Mouse (Mus musculus): ENCODE results near the gene Olfr1123.
"Not testable (repeated sequence)": the region's sequence is repeated elsewhere in the genome, so short reads cannot be mapped to it uniquely, and the experiment has no call there.

The Olfr1123 gene

GRCm38 (mm10) chr2:87416335-87416734 is at the start of gene Olfr1123:
Olfr1123 (plus strand) TSS chr2:87416635.
- in situ Hi-C loops (cut with MboI; ENCODE audit: low sequenced_read_pairs), result no loop called here

GRCm38 (mm10) chr2:87369595-87369994 is 46.8 kb upstream of the Olfr1123 start, which contains the start of gene Olfr1121:
Olfr1121 (plus strand) TSS chr2:87369895.
- in situ Hi-C loops (cut with MboI; ENCODE audit: low sequenced_read_pairs), result no loop called here

GRCm38 (mm10) chr2:87371726-87372125 is 44.7 kb upstream of the Olfr1123 start:
- in situ Hi-C loops (cut with MboI; ENCODE audit: low sequenced_read_pairs), result no loop called here

- in situ Hi-C loops (cut with MboI; ENCODE audit: low sequenced_read_pairs), result no loop called here
Observed at GRCm38 (mm10) chr2:87383935-87384334, 32.5 kb upstream of the Olfr1123 start.

- in situ Hi-C loops (cut with MboI; ENCODE audit: low sequenced_read_pairs), result no loop called here
Observed at GRCm38 (mm10) chr2:87385549-87385948, 30.9 kb upstream of the Olfr1123 start, which contains the start of gene Olfr1122. Olfr1122 (plus strand) TSS chr2:87385849.

- in situ Hi-C loops (cut with MboI; ENCODE audit: low sequenced_read_pairs), result not testable (repeated sequence)
Observed at GRCm38 (mm10) chr2:87393605-87394004, 22.8 kb upstream of the Olfr1123 start.

GRCm38 (mm10) chr2:87394686-87395085 is 21.7 kb upstream of the Olfr1123 start:
- in situ Hi-C loops (cut with MboI; ENCODE audit: low sequenced_read_pairs), result not testable (repeated sequence)

GRCm38 (mm10) chr2:87429975-87430374 is 13.5 kb downstream of the Olfr1123 start, which contains the start of gene Olfr1124:
Olfr1124 (plus strand) TSS chr2:87430275.
- in situ Hi-C loops (cut with MboI; ENCODE audit: low sequenced_read_pairs), result no loop called here

- in situ Hi-C loops (cut with MboI; ENCODE audit: low sequenced_read_pairs), result no loop called here
Observed at GRCm38 (mm10) chr2:87437731-87438130, 21.3 kb downstream of the Olfr1123 start.

- in situ Hi-C loops (cut with MboI; ENCODE audit: low sequenced_read_pairs), result no loop called here
Observed at GRCm38 (mm10) chr2:87453662-87454061, 37.2 kb downstream of the Olfr1123 start, which contains the start of gene Olfr1126. Olfr1126 (plus strand) TSS chr2:87453962.

GRCm38 (mm10) chr2:87461769-87462168 is 45.3 kb downstream of the Olfr1123 start:
- in situ Hi-C loops (cut with MboI; ENCODE audit: low sequenced_read_pairs), result no loop called here
